Mouse (Mus musculus) liver, adult (tissue): ENCODE results near the gene Banp.

Experiments
- GATA4 ChIP-seq: IDR thresholded peaks from 2 replicates; pipeline ENCODE4 v1.6.1; 2014; ENCODE audit warnings: mild to moderate bottlenecking, low read length; ENCODE audit not compliant: insufficient replicate concordance

Banp gene

GRCm38 (mm10) chr8:121954981-121955555, 5.5 kb downstream of the Banp start:
- no peak for TF ChIP-seq GATA4

GRCm38 (mm10) chr8:121955825-121956500, 6.4 kb downstream of the Banp start:
- TF ChIP-seq GATA4 = no peak

- no peak for TF ChIP-seq GATA4
Observed at GRCm38 (mm10) chr8:121958395-121958794, 8.8 kb downstream of the Banp start.

GRCm38 (mm10) chr8:121962892-121963291, 13.3 kb downstream of the Banp start:
- no peak for TF ChIP-seq GATA4

GRCm38 (mm10) chr8:121964716-121965512, 15.4 kb downstream of the Banp start:
- no peak for TF ChIP-seq GATA4

GRCm38 (mm10) chr8:121966110-121966509, 16.6 kb downstream of the Banp start:
- no peak for TF ChIP-seq GATA4

GRCm38 (mm10) chr8:121966714-121967448, 17.3 kb downstream of the Banp start:
- TF ChIP-seq GATA4 = no peak

GRCm38 (mm10) chr8:121967977-121968376, 18.4 kb downstream of the Banp start:
- no peak for TF ChIP-seq GATA4

- no peak for TF ChIP-seq GATA4
Observed at GRCm38 (mm10) chr8:121968542-121968941, 19.0 kb downstream of the Banp start.

- no peak for TF ChIP-seq GATA4
Observed at GRCm38 (mm10) chr8:121970225-121970624, 20.7 kb downstream of the Banp start.

GRCm38 (mm10) chr8:121971488-121972058, 22.0 kb downstream of the Banp start:
- no peak for TF ChIP-seq GATA4

- no peak for TF ChIP-seq GATA4
Observed at GRCm38 (mm10) chr8:121973906-121974305, 24.4 kb downstream of the Banp start.

- no peak for TF ChIP-seq GATA4
Observed at GRCm38 (mm10) chr8:121977819-121978590, 28.5 kb downstream of the Banp start.

- no peak for TF ChIP-seq GATA4
Observed at GRCm38 (mm10) chr8:121978670-121979069, 29.1 kb downstream of the Banp start.
